Mouse (Mus musculus) cerebellum, adult 2 months (tissue): ENCODE measurements at regions not wholly inside any gene's neighbourhood (a gene's known extent, or its start where the extent isn't known, plus 50 kb on each side); places are given as distances from the start of the nearest gene placed in this dataset.

ENCODE experiments used
- CTCF ChIP-seq: fragments of 200-500 bp; IDR thresholded peaks from 2 replicates; pipeline ENCODE4 v1.5.1; 2011; ENCODE audit warnings: low read depth, mild to moderate bottlenecking, control low read depth, low read length, moderate library complexity, borderline replicate concordance; ENCODE audit not compliant: insufficient read depth
- POLR2A ChIP-seq: fragments of 200-500 bp; IDR thresholded peaks from 2 replicates; pipeline ENCODE4 v1.6.1; 2011; ENCODE audit warnings: low read length, control low read depth, borderline replicate concordance; ENCODE audit not compliant: insufficient read depth

DNA sequence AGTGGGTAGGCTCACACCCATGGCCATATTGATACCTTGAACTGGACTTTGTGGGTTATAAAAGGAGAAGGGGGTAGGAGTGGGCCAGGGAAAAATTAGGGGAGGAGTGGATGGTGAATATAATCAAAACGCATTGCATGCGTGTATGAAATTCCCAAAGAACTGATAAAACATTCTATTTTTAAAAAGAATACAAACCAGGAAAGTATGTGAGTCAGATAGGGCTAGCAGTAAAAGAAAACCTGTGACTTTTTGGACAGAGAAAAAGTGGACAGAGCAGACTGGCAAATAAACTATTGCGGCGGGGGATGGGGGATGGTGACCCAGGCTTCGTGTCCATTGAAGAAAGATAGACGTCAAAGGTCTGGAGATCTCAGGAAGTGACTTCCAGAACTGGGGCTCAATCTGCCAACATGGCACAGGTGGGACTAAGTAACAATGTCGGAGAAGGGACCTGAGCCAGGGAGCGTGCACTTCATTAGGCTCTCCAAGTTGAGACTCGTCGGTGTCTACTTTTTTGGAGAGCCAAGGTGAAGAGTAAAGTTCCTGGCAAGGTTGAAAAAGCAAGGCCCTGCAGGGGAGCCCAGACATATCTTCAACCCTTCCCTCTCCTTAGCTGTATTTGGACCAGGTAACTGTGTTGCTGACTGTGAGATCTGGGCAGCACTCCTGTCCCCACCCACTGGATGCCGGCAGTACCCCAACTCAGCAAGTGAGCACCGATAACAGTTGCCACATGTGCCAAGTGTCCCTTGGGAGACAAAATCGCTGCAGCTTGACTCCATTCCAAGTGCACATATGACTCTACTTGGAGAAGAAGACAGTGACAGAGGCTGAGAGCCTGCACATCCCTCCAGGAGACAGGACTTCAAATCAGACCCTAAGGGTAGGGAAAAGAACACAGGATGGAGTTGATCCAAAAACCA lies 103.1 kb upstream of the Nfe2l3 start:
- TF ChIP-seq CTCF (no peak), POLR2A (no peak)
